Mouse (Mus musculus): ENCODE results near the gene Trip10. TPM values are rescaled to one million over a fixed set of nuclear protein-coding genes. Genes with fewer than 3 reads are reported as not detected.
A peak's percentile ranks its signal among the peaks of the same experiment; 100 is the strongest.

Gene Trip10
- polyA plus RNA-seq, 1 experiment from 2014 or later: 10.4 TPM

DNA sequence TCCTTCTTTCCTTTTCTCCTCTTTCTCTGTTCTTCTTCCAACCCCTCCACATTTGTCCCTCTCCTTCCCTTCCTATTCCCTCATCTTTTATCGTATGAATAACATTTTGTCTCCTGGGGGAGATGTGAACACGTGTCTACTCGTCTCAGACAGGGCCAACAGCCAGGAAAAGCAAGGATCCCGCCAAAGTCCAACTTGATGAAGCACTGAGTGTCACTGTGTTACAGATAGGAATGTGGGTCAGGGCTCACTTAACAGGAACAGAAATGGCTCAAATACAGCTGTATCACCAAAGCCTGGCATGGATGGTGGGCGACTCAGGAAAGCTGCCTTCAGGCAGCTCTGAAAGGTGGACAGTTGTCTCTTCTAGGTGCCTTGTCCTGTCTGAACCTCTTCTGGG, 40.0 kb downstream of the Trip10 start:
- H3K4me2 ChIP-seq (ENCODE audit: low read depth, low read length): no peak overlapping the region
- peak overlapping the region; percentile 61 for H3K27ac ChIP-seq (ENCODE audit: low read length)
- peaks cover 8% of the 10 kb centered on the region for H3K4me1 ChIP-seq (ENCODE audit: control insufficient read depth, low read depth, low read length)
- no peak for ATAC-seq (ENCODE audit: low read depth)
- no peak overlapping the region for H3K4me3 ChIP-seq (ENCODE audit: low read depth, low read length)
- H3K9me3 ChIP-seq (replicated peaks; ENCODE audit: control insufficient read depth, low read length): no peaks in the 10 kb centered on the region; the same call in 1 of the 2 replicates
- 74% methylated on average over 5 of the region's 5 CpGs for whole genome bisulfite sequencing (ENCODE audit: insufficient replicate concordance)
- H3K36me3 ChIP-seq (ENCODE audit: control insufficient read depth, insufficient read depth): no peaks in the 10 kb centered on the region; the same call in 1 of the 2 replicates
- H3K27me3 ChIP-seq (ENCODE audit: control insufficient read depth, insufficient read depth, low read depth, low read length): no peaks in the 10 kb centered on the region
- H3K9ac ChIP-seq (ENCODE audit: low read depth, low read length): no peak overlapping the region

GRCm38 (mm10) chr17:57290001-57290670, 40.9 kb downstream of the Trip10 start:
- H3K27ac ChIP-seq (ENCODE audit: low read length): peak overlapping the region; percentile 61
- no peak overlapping the region for H3K9ac ChIP-seq (ENCODE audit: low read depth, low read length)
- H3K4me1 ChIP-seq (ENCODE audit: control insufficient read depth, low read depth, low read length): peaks cover 7% of the 10 kb centered on the region
- no peaks in the 10 kb centered on the region for H3K27me3 ChIP-seq (ENCODE audit: control insufficient read depth, insufficient read depth, low read depth, low read length)
- no peak overlapping the region for H3K4me3 ChIP-seq (ENCODE audit: low read depth, low read length)
- no peaks in the 10 kb centered on the region; the same call in 1 of the 2 replicates for H3K9me3 ChIP-seq (replicated peaks; ENCODE audit: control insufficient read depth, low read length)
- H3K36me3 ChIP-seq (ENCODE audit: control insufficient read depth, insufficient read depth): no peaks in the 10 kb centered on the region; the same call in 1 of the 2 replicates
- H3K4me2 ChIP-seq (ENCODE audit: low read depth, low read length): peak overlapping the region; percentile 7; the same call in 1 of the 2 replicates
- ATAC-seq (ENCODE audit: low read depth): peak; percentile 65
- 29% methylated on average over 9 of the region's 9 CpGs for WGBS (ENCODE audit: insufficient replicate concordance)

DNA sequence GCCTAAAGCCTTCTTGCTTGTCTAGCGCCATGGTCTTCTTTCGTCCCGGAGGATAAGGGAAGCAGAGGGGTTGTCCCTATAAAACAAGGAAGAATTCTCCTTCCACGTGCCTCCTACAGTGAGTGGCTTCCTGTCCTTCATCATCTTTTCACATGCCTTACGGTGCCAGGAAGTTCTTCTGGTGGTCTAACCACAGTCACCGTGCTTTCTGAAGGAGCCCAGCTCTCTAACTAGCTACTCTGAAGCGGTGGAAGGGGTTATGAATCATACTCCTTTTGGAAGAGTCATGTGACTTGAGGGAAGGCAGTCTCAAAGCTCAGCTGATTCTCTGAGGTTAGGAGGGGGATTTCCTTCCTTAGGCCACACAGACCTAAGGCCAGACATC, 41.4 kb downstream of the Trip10 start:
- WGBS (ENCODE audit: insufficient replicate concordance): 14% methylated on average over 7 of the region's 7 CpGs
- no peak overlapping the region for H3K9ac ChIP-seq (ENCODE audit: low read depth, low read length)
- H3K27me3 ChIP-seq (ENCODE audit: control insufficient read depth, insufficient read depth, low read depth, low read length): no peaks in the 10 kb centered on the region
- H3K4me3 ChIP-seq (ENCODE audit: low read depth, low read length): no peak overlapping the region
- H3K27ac ChIP-seq (ENCODE audit: low read length): peak overlapping the region; percentile 61
- ATAC-seq (ENCODE audit: low read depth): no peak
- peak overlapping the region; percentile 7; the same call in 1 of the 2 replicates for H3K4me2 ChIP-seq (ENCODE audit: low read depth, low read length)
- H3K4me1 ChIP-seq (ENCODE audit: control insufficient read depth, low read depth, low read length): peaks cover 5% of the 10 kb centered on the region; the same call in 1 of the 2 replicates
- H3K9me3 ChIP-seq (replicated peaks; ENCODE audit: control insufficient read depth, low read length): no peaks in the 10 kb centered on the region; the same call in 1 of the 2 replicates
- no peaks in the 10 kb centered on the region; the same call in 1 of the 2 replicates for H3K36me3 ChIP-seq (ENCODE audit: control insufficient read depth, insufficient read depth)

- H3K36me3 ChIP-seq (ENCODE audit: control insufficient read depth, insufficient read depth): no peaks in the 10 kb centered on the region; the same call in 1 of the 2 replicates
- H3K9ac ChIP-seq (ENCODE audit: low read depth, low read length): no peak overlapping the region
- no peak overlapping the region for H3K4me2 ChIP-seq (ENCODE audit: low read depth, low read length)
- 58% methylated on average over 2 of the region's 2 CpGs for WGBS (ENCODE audit: insufficient replicate concordance)
- H3K9me3 ChIP-seq (replicated peaks; ENCODE audit: control insufficient read depth, low read length): no peaks in the 10 kb centered on the region; the same call in 1 of the 2 replicates
- H3K27ac ChIP-seq (ENCODE audit: low read length): no peak overlapping the region
- no peak for ATAC-seq (ENCODE audit: low read depth)
- no peaks in the 10 kb centered on the region for H3K27me3 ChIP-seq (ENCODE audit: control insufficient read depth, insufficient read depth, low read depth, low read length)
- no peak overlapping the region for H3K4me3 ChIP-seq (ENCODE audit: low read depth, low read length)
- H3K4me1 ChIP-seq (ENCODE audit: control insufficient read depth, low read depth, low read length): peaks cover 5% of the 10 kb centered on the region; the same call in 1 of the 2 replicates
These were observed 43.0 kb downstream of the Trip10 start for GRCm38 (mm10) chr17:57292302-57292701.

DNA sequence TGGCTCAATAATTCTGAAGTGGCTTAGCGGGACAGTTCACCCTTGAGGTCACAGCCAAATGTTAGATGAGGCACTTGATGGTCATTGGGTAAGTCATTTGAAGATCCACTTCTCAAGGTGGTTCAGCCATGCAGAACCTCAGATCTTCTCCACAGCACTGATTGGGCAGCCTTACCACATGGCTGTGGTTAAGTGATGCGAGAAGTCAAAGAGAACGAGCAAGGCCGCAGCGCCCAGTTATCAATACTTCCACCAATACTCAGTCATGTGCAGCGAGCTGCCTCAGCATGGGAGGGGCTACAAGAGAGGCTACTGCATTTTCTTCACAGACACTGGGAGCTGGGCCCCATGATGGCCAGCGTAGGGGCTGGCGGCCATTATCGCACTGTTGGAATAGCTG, 43.7 kb downstream of the Trip10 start:
- Histone ChIP-seq H3K4me2 (ENCODE audit: low read depth, low read length) (no peak overlapping the region), H3K27ac (ENCODE audit: low read length) (no peak overlapping the region), H3K4me1 (ENCODE audit: control insufficient read depth, low read depth, low read length) (peaks cover 5% of the 10 kb centered on the region; the same call in 1 of the 2 replicates), H3K9ac (ENCODE audit: low read depth, low read length) (no peak overlapping the region), H3K9me3 (replicated peaks; ENCODE audit: control insufficient read depth, low read length) (no peaks in the 10 kb centered on the region; the same call in 1 of the 2 replicates), H3K36me3 (ENCODE audit: control insufficient read depth, insufficient read depth) (no peaks in the 10 kb centered on the region; the same call in 1 of the 2 replicates), H3K4me3 (ENCODE audit: low read depth, low read length) (no peak overlapping the region), H3K27me3 (ENCODE audit: control insufficient read depth, insufficient read depth, low read depth, low read length) (no peaks in the 10 kb centered on the region)
- 82% methylated on average over 9 of the region's 9 CpGs for WGBS (ENCODE audit: insufficient replicate concordance)
- no peak for ATAC-seq (ENCODE audit: low read depth)

- no peaks in the 10 kb centered on the region for H3K4me1 ChIP-seq (ENCODE audit: control insufficient read depth, low read depth, low read length)
- H3K9me3 ChIP-seq (replicated peaks; ENCODE audit: control insufficient read depth, low read length): no peaks in the 10 kb centered on the region
- H3K4me2 ChIP-seq (ENCODE audit: low read depth, low read length): no peak overlapping the region
- H3K9ac ChIP-seq (ENCODE audit: low read depth, low read length): no peak overlapping the region
- H3K27me3 ChIP-seq (ENCODE audit: control insufficient read depth, insufficient read depth, low read depth, low read length): no peaks in the 10 kb centered on the region
- no peak overlapping the region for H3K27ac ChIP-seq (ENCODE audit: low read length)
- 77% methylated on average over 9 of the region's 9 CpGs for WGBS (ENCODE audit: insufficient replicate concordance)
- H3K36me3 ChIP-seq (ENCODE audit: control insufficient read depth, insufficient read depth): no peaks in the 10 kb centered on the region
- no peak for ATAC-seq (ENCODE audit: low read depth)
- no peak overlapping the region for H3K4me3 ChIP-seq (ENCODE audit: low read depth, low read length)
These were observed 46.7 kb downstream of the Trip10 start for GRCm38 (mm10) chr17:57295935-57296334.

DNA sequence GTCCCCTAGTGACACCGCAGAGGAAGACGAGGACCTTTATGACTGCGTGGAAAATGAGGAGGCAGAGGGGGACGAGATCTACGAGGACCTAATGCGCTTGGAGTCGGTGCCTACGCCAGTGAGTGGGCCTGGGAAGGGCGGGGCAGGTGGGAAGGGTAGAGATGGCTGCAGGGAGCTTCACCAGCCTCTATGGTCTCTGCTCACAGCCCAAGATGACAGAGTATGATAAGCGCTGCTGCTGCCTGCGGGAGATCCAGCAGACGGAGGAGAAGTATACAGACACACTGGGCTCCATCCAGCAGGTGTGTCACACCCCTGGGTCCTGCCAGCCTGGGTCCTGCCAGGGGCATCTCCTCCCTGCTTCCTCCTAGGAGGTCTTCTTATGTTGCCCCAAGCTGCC, 47.8 kb downstream of the Trip10 start:
- no peaks in the 10 kb centered on the region for H3K4me1 ChIP-seq (ENCODE audit: control insufficient read depth, low read depth, low read length)
- H3K9me3 ChIP-seq (replicated peaks; ENCODE audit: control insufficient read depth, low read length): no peaks in the 10 kb centered on the region
- no peak overlapping the region for H3K27ac ChIP-seq (ENCODE audit: low read length)
- H3K4me2 ChIP-seq (ENCODE audit: low read depth, low read length): no peak overlapping the region
- no peak for ATAC-seq (ENCODE audit: low read depth)
- H3K27me3 ChIP-seq (ENCODE audit: control insufficient read depth, insufficient read depth, low read depth, low read length): no peaks in the 10 kb centered on the region
- H3K4me3 ChIP-seq (ENCODE audit: low read depth, low read length): no peak overlapping the region
- H3K36me3 ChIP-seq (ENCODE audit: control insufficient read depth, insufficient read depth): no peaks in the 10 kb centered on the region
- 53% methylated on average over 12 of the region's 12 CpGs for WGBS (ENCODE audit: insufficient replicate concordance)
- H3K9ac ChIP-seq (ENCODE audit: low read depth, low read length): no peak overlapping the region

DNA sequence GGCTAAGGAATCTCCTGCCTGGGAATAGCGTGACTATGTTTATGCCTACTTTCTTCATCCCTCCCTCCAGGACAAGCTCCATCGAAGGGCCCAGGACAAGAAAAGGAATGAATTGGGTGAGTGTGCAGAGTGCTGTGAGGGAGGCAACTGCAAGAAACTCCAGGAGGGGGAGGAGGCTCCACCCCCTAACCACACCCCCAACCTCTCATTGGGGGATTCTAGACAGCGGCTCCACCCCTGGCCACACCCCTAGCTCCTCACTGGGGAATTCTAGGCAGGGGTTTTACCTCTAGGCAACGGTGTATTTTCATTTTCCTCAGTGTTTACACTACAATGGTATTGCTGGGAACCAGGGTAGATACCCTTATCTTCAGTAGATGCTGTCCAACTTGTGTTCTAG, 56.3 kb downstream of the Trip10 start:
- no peak for ATAC-seq (ENCODE audit: low read depth)
- Histone ChIP-seq H3K9ac (ENCODE audit: low read depth, low read length) (no peak overlapping the region), H3K9me3 (replicated peaks; ENCODE audit: control insufficient read depth, low read length) (no peaks in the 10 kb centered on the region), H3K36me3 (ENCODE audit: control insufficient read depth, insufficient read depth) (no peaks in the 10 kb centered on the region; the same call in 1 of the 2 replicates), H3K27me3 (ENCODE audit: control insufficient read depth, insufficient read depth, low read depth, low read length) (no peaks in the 10 kb centered on the region), H3K4me3 (ENCODE audit: low read depth, low read length) (no peak overlapping the region), H3K4me1 (ENCODE audit: control insufficient read depth, low read depth, low read length) (no peaks in the 10 kb centered on the region), H3K27ac (ENCODE audit: low read length) (no peak overlapping the region), H3K4me2 (ENCODE audit: low read depth, low read length) (no peak overlapping the region)
- 73% methylated on average over 4 of the region's 4 CpGs for WGBS (ENCODE audit: insufficient replicate concordance)

- Histone ChIP-seq H3K27me3 (ENCODE audit: control insufficient read depth, insufficient read depth, low read depth, low read length) (no peaks in the 10 kb centered on the region), H3K36me3 (ENCODE audit: control insufficient read depth, insufficient read depth) (no peaks in the 10 kb centered on the region; the same call in 1 of the 2 replicates), H3K4me3 (ENCODE audit: low read depth, low read length) (no peak overlapping the region), H3K4me2 (ENCODE audit: low read depth, low read length) (no peak overlapping the region), H3K9me3 (replicated peaks; ENCODE audit: control insufficient read depth, low read length) (no peaks in the 10 kb centered on the region), H3K4me1 (ENCODE audit: control insufficient read depth, low read depth, low read length) (no peaks in the 10 kb centered on the region; the same call in 1 of the 2 replicates), H3K9ac (ENCODE audit: low read depth, low read length) (no peak overlapping the region), H3K27ac (ENCODE audit: low read length) (no peak overlapping the region)
- ATAC-seq (ENCODE audit: low read depth): no peak
- WGBS (ENCODE audit: insufficient replicate concordance): 57% methylated on average over 6 of the region's 6 CpGs
These were observed 57.8 kb downstream of the Trip10 start for GRCm38 (mm10) chr17:57307074-57307473.
